Mouse (Mus musculus) neural tube, embryonic 13.5 days (tissue): ENCODE measurements around the gene Mmp24. TPM values are rescaled to one million over a fixed set of nuclear protein-coding genes. Genes with fewer than 3 reads are reported as not detected.

Source experiments
- ATAC-seq: fragments of 200-750 bp; cut with Nextera tagmentation; 2 replicates; pipeline ENCODE4 v1.8.0; 2017; ENCODE audit warnings: low read depth, mild to moderate bottlenecking, moderate TSS enrichment, moderate library complexity
- H3K27ac ChIP-seq: fragments of 300-500 bp; sonication (generic); replicated peaks from 2 replicates; pipeline ENCODE4 v1.5.1; 2015; ENCODE audit warnings: moderate library complexity, mild to moderate bottlenecking, inconsistent platforms
- H3K27me3 ChIP-seq: fragments of 300-500 bp; sonication (generic); 2 replicates; pipeline ENCODE4 v1.6.1; 2015; ENCODE audit warnings: mild to moderate bottlenecking, inconsistent platforms
- H3K36me3 ChIP-seq: fragments of 300-500 bp; sonication (generic); 2 replicates; pipeline ENCODE4 v1.6.1; 2015; ENCODE audit warnings: mild to moderate bottlenecking, inconsistent platforms
- H3K4me1 ChIP-seq: fragments of 300-500 bp; sonication (generic); replicated peaks from 2 replicates; pipeline ENCODE4 v1.6.1; 2015; ENCODE audit warnings: inconsistent platforms
- H3K4me2 ChIP-seq: fragments of 300-500 bp; sonication (generic); 2 replicates; pipeline ENCODE4 v1.6.1; 2015; ENCODE audit warnings: inconsistent platforms, mild to moderate bottlenecking, moderate library complexity
- H3K4me3 ChIP-seq: fragments of 300-500 bp; sonication (generic); 2 replicates; pipeline ENCODE4 v1.5.1; 2015; ENCODE audit warnings: mild to moderate bottlenecking, inconsistent platforms
- H3K9ac ChIP-seq: fragments of 300-500 bp; sonication (generic); 2 replicates; pipeline ENCODE4 v1.6.1; 2015; ENCODE audit warnings: moderate library complexity, mild to moderate bottlenecking, inconsistent platforms
- H3K9me3 ChIP-seq: fragments of 300-500 bp; sonication (generic); 2 replicates; pipeline ENCODE4 v1.6.1; 2016; ENCODE audit warnings: inconsistent platforms
- WGBS: fragments of 180-500 bp; shearing (Covaris S2); methylation state at CpG from one replicate; pipeline ENCODE4 v1.1.7; 2015; 5-methylcytosine and 5-hydroxymethylcytosine counted together
- polyA plus RNA-seq: library from polyadenylated mRNA; unstranded; fragments of >200 nt; fragmentation: Nextera tagmentation; extraction: Ambion mirVana; gene quantifications from 2 replicates; pipeline ENCODE4 v1.2.1, GENCODE M21; 2015

The Mmp24 gene
- polyA plus RNA-seq, 1 experiment from 2014 or later, result 12.2 TPM

DNA sequence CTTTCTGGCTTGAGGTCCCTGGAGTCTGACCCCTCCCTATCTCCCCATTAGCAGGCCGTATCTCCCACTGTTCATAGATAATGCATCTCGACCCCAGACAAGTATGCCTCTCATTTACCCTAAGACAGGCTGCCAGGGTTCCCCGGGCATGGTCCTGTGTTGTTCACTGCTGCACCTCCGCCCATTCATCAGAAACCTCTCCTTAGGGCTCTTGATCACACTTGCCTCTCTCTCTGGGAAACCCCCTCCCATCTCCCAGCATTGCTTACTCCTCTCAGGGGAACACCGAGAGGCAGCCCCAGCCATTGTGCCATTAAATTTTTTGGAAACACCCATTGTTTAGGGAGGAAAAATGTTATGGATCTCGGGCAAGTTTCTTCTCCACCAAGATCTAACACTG lies 2.9 kb downstream of the Mmp24 start:
- H3K9me3 ChIP-seq, result no peaks in the 10 kb centered on the region
- H3K9ac ChIP-seq, result peak overlapping the region; percentile 92; the same call in 1 of the 2 replicates
- H3K4me2 ChIP-seq, result peak overlapping the region; percentile 69
- H3K36me3 ChIP-seq, result no peaks in the 10 kb centered on the region
- H3K27me3 ChIP-seq, result peaks cover 20% of the 10 kb centered on the region
- no peak overlapping the region for H3K4me3 ChIP-seq
- peak overlapping the region; percentile 71 for H3K27ac ChIP-seq
- 48% methylated on average over 6 of the region's 6 CpGs for WGBS
- ATAC-seq, result no peak
- peaks cover 50% of the 10 kb centered on the region for H3K4me1 ChIP-seq

DNA sequence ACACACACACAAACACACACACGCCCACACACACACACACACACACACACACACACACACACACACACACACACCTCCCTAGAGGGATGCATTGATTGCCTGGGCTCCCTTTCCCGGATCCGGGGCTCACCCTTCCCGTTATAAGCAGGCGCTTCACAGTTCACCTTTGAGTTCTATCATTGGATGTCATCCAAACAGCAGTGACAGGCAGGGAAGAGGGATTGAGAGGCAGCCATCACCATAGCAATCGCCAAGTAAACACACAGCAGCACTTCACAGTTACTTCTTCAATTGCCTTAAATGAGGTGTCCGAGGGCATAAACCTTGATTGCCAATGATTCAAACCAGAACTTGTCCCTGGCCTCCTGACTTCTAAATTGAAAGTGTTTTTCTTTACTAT lies 3.9 kb downstream of the Mmp24 start:
- H3K27me3 ChIP-seq, result peaks cover 10% of the 10 kb centered on the region
- H3K27ac ChIP-seq, result no peak overlapping the region
- no peak overlapping the region for H3K4me2 ChIP-seq
- no peak for ATAC-seq
- 42% methylated on average over 7 of the region's 7 CpGs for WGBS
- H3K36me3 ChIP-seq, result no peaks in the 10 kb centered on the region
- H3K9ac ChIP-seq, result 0 out of 2 replicates have a peak overlapping the region, but pooled peaks have one; percentile 26
- no peak overlapping the region for H3K4me3 ChIP-seq
- H3K4me1 ChIP-seq, result peaks cover 50% of the 10 kb centered on the region
- no peaks in the 10 kb centered on the region for H3K9me3 ChIP-seq

DNA sequence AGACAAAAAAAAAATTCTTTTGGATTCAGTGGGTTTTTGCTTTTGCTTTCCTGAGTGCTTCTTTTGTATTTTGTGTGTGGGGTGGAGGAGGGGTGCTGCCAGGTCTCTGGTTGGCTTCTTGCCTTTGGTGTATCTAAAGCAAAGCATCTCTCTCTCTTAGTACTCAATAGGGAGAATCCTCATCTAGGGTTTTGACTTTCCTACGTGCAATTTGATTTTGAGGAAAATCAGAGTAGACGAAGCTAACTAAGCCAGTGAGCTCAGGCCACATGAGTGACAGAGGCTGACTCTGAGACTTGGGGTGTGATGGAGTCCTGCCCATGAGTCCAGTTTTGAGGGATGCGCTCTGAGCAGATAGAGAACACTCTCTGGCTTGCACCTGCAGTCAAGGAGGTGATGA lies 4.4 kb downstream of the Mmp24 start:
- no peak overlapping the region for H3K9ac ChIP-seq
- peaks cover 48% of the 10 kb centered on the region for H3K4me1 ChIP-seq
- no peak overlapping the region for H3K4me3 ChIP-seq
- no peak overlapping the region for H3K27ac ChIP-seq
- no peaks in the 10 kb centered on the region for H3K9me3 ChIP-seq
- H3K36me3 ChIP-seq, result no peaks in the 10 kb centered on the region
- peaks cover 5% of the 10 kb centered on the region; the same call in 1 of the 2 replicates for H3K27me3 ChIP-seq
- 79% methylated on average over 3 of the region's 3 CpGs for WGBS
- no peak overlapping the region for H3K4me2 ChIP-seq
- ATAC-seq, result no peak

DNA sequence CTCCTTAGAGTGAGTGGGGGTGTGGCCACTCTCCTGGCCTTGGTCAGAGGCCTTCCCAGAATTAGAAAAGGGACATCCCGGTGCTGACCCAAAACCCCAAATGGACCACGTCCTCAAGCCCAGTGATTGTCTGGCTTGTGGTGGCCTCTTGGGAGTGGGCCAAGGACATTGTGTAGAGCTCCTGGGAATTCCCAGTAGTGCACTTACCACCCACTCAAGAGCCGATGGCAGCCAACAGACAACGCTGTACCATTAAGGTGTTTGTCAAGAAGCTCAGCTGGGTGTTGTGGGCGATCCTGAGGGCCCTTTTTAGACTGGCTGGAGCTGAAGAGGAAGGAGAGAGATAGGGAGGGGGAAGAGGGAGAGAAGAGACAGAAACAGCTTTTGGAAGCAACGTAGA lies 9.4 kb downstream of the Mmp24 start:
- no peak for ATAC-seq
- H3K4me1 ChIP-seq, result peaks cover 5% of the 10 kb centered on the region; the same call in 1 of the 2 replicates
- H3K4me3 ChIP-seq, result no peak overlapping the region
- H3K9ac ChIP-seq, result no peak overlapping the region
- H3K9me3 ChIP-seq, result no peaks in the 10 kb centered on the region
- H3K36me3 ChIP-seq, result no peaks in the 10 kb centered on the region
- WGBS, result 74% methylated on average over 6 of the region's 6 CpGs
- no peaks in the 10 kb centered on the region for H3K27me3 ChIP-seq
- H3K4me2 ChIP-seq, result no peak overlapping the region
- no peak overlapping the region; the same call in 1 of the 2 replicates for H3K27ac ChIP-seq

DNA sequence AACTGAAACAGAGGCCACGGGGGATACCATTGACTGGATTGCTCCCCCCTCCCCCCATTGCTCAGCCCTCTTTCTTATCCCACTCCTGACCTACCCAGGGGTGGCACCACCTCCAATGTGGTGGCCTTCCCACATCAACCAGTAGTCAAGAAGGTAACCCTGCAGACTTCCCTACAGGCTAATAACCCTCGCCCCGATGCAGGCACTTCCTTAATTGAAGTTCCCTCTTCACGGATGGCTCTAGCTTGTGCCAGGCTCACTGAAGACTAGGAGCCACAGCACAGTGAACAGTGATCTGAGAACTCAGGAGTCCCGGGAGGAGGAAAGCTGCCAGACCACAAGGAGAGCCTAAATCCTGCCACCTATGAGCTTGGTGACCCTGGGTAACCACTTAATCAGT lies 11.8 kb downstream of the Mmp24 start:
- 77% methylated on average over 5 of the region's 5 CpGs for WGBS
- H3K4me1 ChIP-seq, result no peaks in the 10 kb centered on the region
- H3K9me3 ChIP-seq, result no peaks in the 10 kb centered on the region
- H3K27ac ChIP-seq, result no peak overlapping the region
- no peaks in the 10 kb centered on the region for H3K27me3 ChIP-seq
- no peaks in the 10 kb centered on the region for H3K36me3 ChIP-seq
- no peak overlapping the region for H3K4me3 ChIP-seq
- no peak overlapping the region for H3K9ac ChIP-seq
- no peak for ATAC-seq
- no peak overlapping the region for H3K4me2 ChIP-seq

DNA sequence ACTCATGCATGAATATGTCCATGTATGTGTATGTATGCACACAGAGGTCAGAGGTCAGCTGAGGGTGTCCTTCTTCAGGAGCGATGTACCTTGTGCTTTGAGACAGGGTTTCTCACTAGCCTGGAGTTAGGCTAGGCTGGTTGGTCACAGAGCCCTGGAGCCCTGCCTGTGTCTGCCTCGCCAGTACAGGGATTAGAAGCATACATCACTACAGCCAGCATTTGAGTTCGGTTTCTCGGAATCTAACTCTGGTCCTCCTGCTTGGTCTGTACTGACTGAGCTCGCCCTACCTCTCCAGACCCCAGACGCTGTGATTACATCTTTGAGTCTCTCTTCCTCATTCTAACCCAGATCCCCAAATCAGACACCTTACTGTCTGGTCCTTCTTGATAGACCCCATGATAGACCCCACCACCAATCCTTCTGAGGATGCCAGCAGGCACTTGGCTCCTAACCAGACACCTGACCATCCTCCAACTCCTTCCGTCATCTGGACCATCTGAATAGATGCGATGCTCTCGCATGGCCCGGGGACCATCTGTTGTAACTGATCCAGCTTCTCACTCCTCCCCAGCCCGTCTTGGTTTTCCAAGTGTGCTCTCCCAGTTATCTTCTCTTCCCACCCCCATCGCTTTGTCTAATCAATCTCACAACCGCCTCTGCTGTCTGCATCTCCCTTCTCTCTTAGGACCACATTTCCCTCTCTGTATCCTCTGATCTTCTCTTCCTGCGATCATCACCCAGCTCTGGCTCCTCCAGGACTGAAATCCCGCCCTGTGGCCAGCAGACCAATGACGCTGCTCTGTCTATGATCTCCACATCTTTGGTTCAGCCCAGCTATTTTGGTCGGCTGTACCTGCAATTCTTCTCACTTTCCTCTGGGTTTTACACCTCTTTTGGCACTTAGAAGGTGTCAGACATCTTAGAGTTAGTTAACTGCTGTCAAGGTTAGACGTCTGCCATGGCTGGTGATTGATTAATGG lies 13.1 kb downstream of the Mmp24 start:
- ATAC-seq, result no peak
- H3K4me1 ChIP-seq, result no peaks in the 10 kb centered on the region; the same call in 1 of the 2 replicates
- no peak overlapping the region for H3K4me2 ChIP-seq
- no peaks in the 10 kb centered on the region for H3K27me3 ChIP-seq
- 72% methylated on average over 18 of the region's 18 CpGs for WGBS
- no peak overlapping the region for H3K4me3 ChIP-seq
- H3K9me3 ChIP-seq, result no peaks in the 10 kb centered on the region
- no peaks in the 10 kb centered on the region for H3K36me3 ChIP-seq
- H3K9ac ChIP-seq, result no peak overlapping the region
- H3K27ac ChIP-seq, result no peak overlapping the region

DNA sequence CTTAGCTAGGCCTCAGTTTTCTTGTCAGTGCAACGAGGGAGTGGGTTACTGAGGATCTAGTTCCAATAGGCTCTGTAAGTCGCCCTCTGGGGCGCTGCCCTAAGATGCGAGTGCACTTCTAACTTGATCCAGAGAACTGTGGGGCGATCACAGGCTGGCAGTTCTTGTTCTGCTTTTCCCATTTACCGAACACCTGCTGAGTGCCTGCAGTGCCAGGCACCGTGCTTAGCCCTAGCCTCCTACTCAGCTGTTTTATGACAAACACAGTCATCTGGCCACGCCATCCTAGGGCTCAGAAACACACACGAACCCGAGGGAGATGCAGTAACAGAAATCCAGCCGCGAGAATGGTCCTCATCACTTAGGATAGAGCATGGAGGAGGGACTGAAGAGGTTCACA lies 17.8 kb downstream of the Mmp24 start:
- WGBS, result 26% methylated on average over 12 of the region's 12 CpGs
- no peak overlapping the region for H3K4me2 ChIP-seq
- H3K27me3 ChIP-seq, result no peaks in the 10 kb centered on the region
- H3K9ac ChIP-seq, result no peak overlapping the region
- H3K4me1 ChIP-seq, result no peaks in the 10 kb centered on the region; the same call in 1 of the 2 replicates
- peaks cover 33% of the 10 kb centered on the region for H3K36me3 ChIP-seq
- ATAC-seq, result no peak
- no peak overlapping the region for H3K4me3 ChIP-seq
- no peaks in the 10 kb centered on the region for H3K9me3 ChIP-seq
- no peak overlapping the region for H3K27ac ChIP-seq

DNA sequence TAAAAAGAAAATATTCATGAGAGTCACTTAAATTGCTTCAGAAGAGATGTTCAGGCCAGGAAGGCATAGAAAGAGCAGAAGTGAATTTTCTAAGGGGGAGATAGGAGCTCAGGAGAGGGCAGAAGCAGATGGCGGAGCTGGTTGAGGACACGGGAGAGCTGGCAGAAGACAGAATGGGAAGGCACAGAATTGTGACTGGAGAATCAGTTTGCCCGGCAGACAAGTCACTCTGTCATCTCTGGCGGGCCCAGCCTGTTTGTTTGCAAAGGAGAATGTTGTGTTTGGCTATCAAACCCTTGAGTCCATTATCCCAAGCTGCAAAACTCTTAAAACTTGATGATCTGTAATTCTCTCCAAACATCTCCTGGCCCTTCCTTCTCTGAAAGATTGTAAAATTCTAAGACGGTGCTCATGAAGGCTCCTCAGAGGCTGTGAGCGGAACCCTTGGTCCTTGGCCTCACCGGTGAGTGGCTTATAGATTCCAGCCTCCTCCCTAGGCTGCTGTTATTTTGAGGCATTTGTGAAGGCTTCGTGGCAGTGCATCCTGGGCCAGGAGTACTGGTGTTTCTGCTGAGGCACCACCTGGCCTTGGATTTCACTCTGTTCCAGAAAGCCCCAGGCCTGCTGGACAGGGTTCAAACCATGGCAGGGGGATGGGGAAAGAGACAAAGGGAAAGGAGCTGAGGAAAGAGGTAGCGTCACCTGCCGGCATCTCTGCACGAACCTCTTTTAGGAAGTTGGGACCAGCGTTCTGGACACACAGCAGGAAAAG lies 19.7 kb downstream of the Mmp24 start:
- H3K9me3 ChIP-seq, result no peaks in the 10 kb centered on the region
- no peaks in the 10 kb centered on the region; the same call in 1 of the 2 replicates for H3K4me1 ChIP-seq
- no peak overlapping the region for H3K9ac ChIP-seq
- no peak for ATAC-seq
- H3K27me3 ChIP-seq, result no peaks in the 10 kb centered on the region
- no peak overlapping the region for H3K4me2 ChIP-seq
- no peak overlapping the region for H3K27ac ChIP-seq
- peaks cover 53% of the 10 kb centered on the region for H3K36me3 ChIP-seq
- no peak overlapping the region for H3K4me3 ChIP-seq
- WGBS, result 84% methylated on average over 12 of the region's 12 CpGs

DNA sequence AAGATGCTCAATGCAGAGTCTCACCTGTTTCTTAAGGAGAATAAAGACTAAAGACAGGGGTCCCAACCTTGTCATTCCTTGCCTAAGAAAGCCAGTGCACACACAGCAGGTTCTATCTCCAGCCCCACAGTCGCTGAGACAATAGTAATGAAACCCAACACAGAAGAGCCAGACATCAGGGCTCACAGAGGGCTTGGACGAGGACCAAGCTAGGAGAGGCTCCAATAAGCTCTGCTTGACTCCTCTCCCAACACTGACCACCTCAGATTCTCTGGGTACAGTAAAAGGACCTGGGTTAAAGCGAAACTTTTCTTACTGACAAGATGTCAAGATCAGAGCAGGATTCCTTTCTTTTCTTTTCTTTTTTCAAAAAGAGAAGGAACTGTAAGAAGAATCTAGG lies 23.5 kb downstream of the Mmp24 start:
- Histone ChIP-seq H3K9me3 (no peaks in the 10 kb centered on the region), H3K27ac (no peak overlapping the region), H3K4me2 (no peak overlapping the region), H3K36me3 (peaks cover 86% of the 10 kb centered on the region), H3K4me1 (no peaks in the 10 kb centered on the region), H3K27me3 (no peaks in the 10 kb centered on the region), H3K4me3 (no peak overlapping the region), H3K9ac (no peak overlapping the region)
- no peak for ATAC-seq
- WGBS, result 74% methylated on average over 3 of the region's 3 CpGs

DNA sequence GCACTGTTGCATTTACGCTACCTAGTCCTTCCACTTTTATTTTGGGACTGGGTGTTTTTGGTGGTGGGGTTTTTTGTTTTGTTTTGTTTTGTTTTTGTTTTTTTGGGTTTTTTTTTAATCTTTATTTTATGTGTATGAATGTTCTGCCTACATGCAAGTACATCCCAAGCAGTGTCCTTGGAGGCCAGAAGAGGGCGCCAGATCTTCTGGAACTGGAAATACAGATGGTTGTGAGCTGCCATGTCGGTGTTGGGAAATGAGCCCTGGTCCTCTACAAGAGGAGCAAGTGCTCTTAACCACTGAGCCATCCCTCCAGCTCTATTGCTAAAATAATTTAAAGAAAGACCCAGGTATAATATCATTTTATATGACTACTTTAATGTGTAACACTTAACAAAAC lies 27.6 kb downstream of the Mmp24 start:
- H3K9me3 ChIP-seq, result no peaks in the 10 kb centered on the region
- no peak overlapping the region for H3K4me3 ChIP-seq
- peaks cover 81% of the 10 kb centered on the region for H3K36me3 ChIP-seq
- no peak for ATAC-seq
- H3K4me1 ChIP-seq, result peaks cover 5% of the 10 kb centered on the region
- no peak overlapping the region for H3K4me2 ChIP-seq
- WGBS, result 56% methylated on average over 3 of the region's 3 CpGs
- no peaks in the 10 kb centered on the region for H3K27me3 ChIP-seq
- no peak overlapping the region for H3K9ac ChIP-seq
- H3K27ac ChIP-seq, result no peak overlapping the region

DNA sequence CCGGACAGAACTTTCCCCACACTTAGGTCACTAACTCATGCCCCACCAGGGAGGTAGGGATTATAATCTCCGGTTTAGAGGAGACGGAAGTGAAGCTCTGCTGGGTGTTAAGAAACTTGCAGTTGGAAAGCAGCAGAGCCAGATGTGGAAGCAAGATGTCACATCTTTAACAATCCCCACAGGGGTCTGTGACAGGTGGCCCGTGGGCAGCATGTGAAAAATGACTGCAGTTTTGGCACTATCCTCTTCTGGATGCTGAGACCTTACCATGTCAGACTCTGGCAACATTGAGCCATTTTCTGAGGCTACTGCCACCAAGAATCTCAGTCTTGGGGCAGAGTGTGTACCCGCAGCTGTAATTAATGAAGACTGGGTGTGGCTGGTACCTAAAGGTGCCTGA lies 28.9 kb downstream of the Mmp24 start:
- Histone ChIP-seq H3K9ac (no peak overlapping the region), H3K36me3 (peaks cover 74% of the 10 kb centered on the region), H3K4me2 (no peak overlapping the region), H3K27me3 (no peaks in the 10 kb centered on the region), H3K4me1 (peaks cover 5% of the 10 kb centered on the region), H3K27ac (no peak overlapping the region), H3K9me3 (no peaks in the 10 kb centered on the region), H3K4me3 (no peak overlapping the region)
- WGBS, result 70% methylated on average over 5 of the region's 5 CpGs
- no peak for ATAC-seq

DNA sequence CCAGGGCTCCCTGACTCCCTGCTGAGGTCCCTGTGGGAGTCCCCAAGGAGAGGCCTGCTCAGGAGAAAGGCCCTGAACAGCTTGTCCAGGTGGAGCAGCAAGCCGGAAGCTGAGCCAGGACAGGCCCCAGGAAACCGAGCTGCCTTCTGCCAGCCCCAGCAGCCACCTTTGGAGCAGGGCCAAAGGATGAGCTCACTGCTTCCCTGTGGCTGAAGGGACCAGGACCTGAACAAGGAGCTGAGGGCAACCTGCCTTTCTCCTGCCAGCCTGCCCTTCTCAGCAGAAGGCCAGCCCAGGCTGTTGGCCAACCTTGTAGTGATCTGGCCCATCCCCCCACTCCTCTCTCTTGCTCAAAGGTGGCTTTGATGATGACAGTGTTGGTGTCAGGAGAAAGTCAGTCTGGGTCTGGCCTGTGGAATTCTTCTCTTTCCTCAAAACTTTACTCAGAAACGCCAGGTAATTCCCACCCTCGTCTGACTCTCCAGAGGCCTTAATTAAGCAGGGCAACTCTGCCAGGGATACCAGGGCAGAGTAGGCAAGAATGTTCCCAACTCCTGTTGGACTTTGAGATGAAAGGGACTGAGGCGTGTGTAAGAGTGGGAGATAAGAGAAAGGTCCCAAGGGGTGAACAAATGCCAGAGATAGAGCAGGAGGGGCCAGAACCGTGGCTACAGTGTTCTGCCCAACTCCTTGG lies 30.2 kb downstream of the Mmp24 start:
- Histone ChIP-seq H3K9ac (no peak overlapping the region), H3K36me3 (peaks cover 75% of the 10 kb centered on the region), H3K4me1 (peaks cover 5% of the 10 kb centered on the region), H3K27ac (no peak overlapping the region), H3K4me2 (no peak overlapping the region), H3K9me3 (no peaks in the 10 kb centered on the region), H3K4me3 (no peak overlapping the region), H3K27me3 (no peaks in the 10 kb centered on the region)
- no peak for ATAC-seq
- WGBS, result 67% methylated on average over 6 of the region's 6 CpGs
